Mouse (Mus musculus) stomach, postnatal 0 days (tissue): ENCODE results near the gene Clcn1. TPM values are rescaled to one million over a fixed set of nuclear protein-coding genes. Genes with fewer than 3 reads are reported as not detected.

Experiments used
- ATAC-seq: fragments of 200-750 bp; cut with Nextera tagmentation; 2 replicates; pipeline ENCODE4 v1.8.0; 2017; ENCODE audit not compliant: low FRiP score, low TSS enrichment
- DNase-seq: peaks from one replicate; pipeline ENCODE4 v3.0.0-alpha.2; 2016; ENCODE audit warnings: low spot score
- H3K27ac ChIP-seq: fragments of 300-500 bp; sonication (generic); replicated peaks from 2 replicates; pipeline ENCODE4 v1.5.1; 2014; ENCODE audit warnings: mild to moderate bottlenecking, control low read depth
- H3K27me3 ChIP-seq: fragments of 300-500 bp; sonication (generic); 2 replicates; pipeline ENCODE4 v1.6.1; 2014; ENCODE audit warnings: low read length; ENCODE audit not compliant: control insufficient read depth, insufficient read depth
- H3K36me3 ChIP-seq: fragments of 300-500 bp; sonication (generic); 2 replicates; pipeline ENCODE4 v1.6.1; 2014; ENCODE audit warnings: low read length, mixed read lengths; ENCODE audit not compliant: control insufficient read depth, insufficient read depth
- H3K4me1 ChIP-seq: fragments of 300-500 bp; sonication (generic); replicated peaks from 2 replicates; pipeline ENCODE4 v1.6.1; 2014; ENCODE audit warnings: antibody characterized with exemption; ENCODE audit not compliant: control insufficient read depth, insufficient read depth
- H3K4me2 ChIP-seq: fragments of 300-500 bp; sonication (generic); replicated peaks from 2 replicates; pipeline ENCODE4 v1.6.1; 2014; ENCODE audit warnings: low read depth, mild to moderate bottlenecking, control low read depth, moderate library complexity
- H3K4me3 ChIP-seq: fragments of 300-500 bp; sonication (generic); 2 replicates; pipeline ENCODE4 v1.5.1; 2014; ENCODE audit warnings: low read depth, low read length, control low read depth
- H3K9ac ChIP-seq: fragments of 300-500 bp; sonication (generic); 2 replicates; pipeline ENCODE4 v1.6.1; 2014; ENCODE audit warnings: mild to moderate bottlenecking, low read length, control low read depth, mixed read lengths
- H3K9me3 ChIP-seq: fragments of 300-500 bp; sonication (generic); 2 replicates; pipeline ENCODE4 v1.6.1; 2016; ENCODE audit warnings: low read length; ENCODE audit not compliant: control insufficient read depth
- CTCF ChIP-seq: IDR thresholded peaks from 2 replicates; pipeline ENCODE4 v1.5.1; 2016; ENCODE audit warnings: antibody characterized with exemption, low read depth, mild to moderate bottlenecking, moderate library complexity
- EP300 ChIP-seq: optimal IDR thresholded peaks from 2 replicates; pipeline ENCODE3; 2016; ENCODE audit warnings: antibody characterized with exemption
- WGBS: fragments of 180-500 bp; shearing (Covaris S2); extraction: QIAGEN DNeasy Blood & Tissue Kit; methylation state at CpG from one replicate; pipeline ENCODE4 v1.1.7; 2014; 5-methylcytosine and 5-hydroxymethylcytosine counted together
- polyA plus RNA-seq: library from polyadenylated mRNA; unstranded; fragments of >200 nt; fragmentation: Nextera tagmentation; extraction: Ambion mirVana; gene quantifications from 2 replicates; pipeline ENCODE4 v1.2.1, GENCODE M21; 2015

Gene Clcn1
- polyA plus RNA-seq, 1 experiment from 2014 or later: 0.06 TPM

DNA sequence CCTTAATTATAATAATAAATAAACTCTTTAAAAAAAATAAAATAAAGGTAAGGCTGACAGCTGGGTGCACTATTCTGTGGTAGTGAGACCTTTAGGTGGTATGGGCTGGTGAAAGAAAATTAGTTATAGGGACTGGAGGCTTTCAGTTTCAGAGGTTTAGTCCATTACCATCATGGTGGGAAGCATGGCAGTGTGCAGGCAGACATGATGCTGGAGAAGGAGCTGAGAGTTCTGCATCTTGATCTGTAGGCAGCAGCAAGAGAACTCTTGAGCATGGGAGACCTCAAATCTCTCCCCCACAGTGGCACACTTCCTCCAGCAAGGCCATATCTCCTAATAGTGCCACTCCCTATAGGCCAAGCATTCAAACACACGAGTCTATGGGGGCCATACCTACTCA lies 55.7 kb downstream of the Clcn1 start:
- no peak overlapping the region for H3K4me2 ChIP-seq
- no peak for ATAC-seq
- no peaks in the 10 kb centered on the region for H3K36me3 ChIP-seq
- no peak overlapping the region for H3K27ac ChIP-seq
- WGBS: 88% methylated on average over 1 of the region's 1 CpGs
- no peaks in the 10 kb centered on the region for H3K9me3 ChIP-seq
- TF ChIP-seq EP300: no peak
- TF ChIP-seq CTCF: no peak
- H3K4me1 ChIP-seq: no peaks in the 10 kb centered on the region
- H3K4me3 ChIP-seq: no peak overlapping the region
- DNase-seq: no peak
- no peak overlapping the region for H3K9ac ChIP-seq
- no peaks in the 10 kb centered on the region for H3K27me3 ChIP-seq

DNA sequence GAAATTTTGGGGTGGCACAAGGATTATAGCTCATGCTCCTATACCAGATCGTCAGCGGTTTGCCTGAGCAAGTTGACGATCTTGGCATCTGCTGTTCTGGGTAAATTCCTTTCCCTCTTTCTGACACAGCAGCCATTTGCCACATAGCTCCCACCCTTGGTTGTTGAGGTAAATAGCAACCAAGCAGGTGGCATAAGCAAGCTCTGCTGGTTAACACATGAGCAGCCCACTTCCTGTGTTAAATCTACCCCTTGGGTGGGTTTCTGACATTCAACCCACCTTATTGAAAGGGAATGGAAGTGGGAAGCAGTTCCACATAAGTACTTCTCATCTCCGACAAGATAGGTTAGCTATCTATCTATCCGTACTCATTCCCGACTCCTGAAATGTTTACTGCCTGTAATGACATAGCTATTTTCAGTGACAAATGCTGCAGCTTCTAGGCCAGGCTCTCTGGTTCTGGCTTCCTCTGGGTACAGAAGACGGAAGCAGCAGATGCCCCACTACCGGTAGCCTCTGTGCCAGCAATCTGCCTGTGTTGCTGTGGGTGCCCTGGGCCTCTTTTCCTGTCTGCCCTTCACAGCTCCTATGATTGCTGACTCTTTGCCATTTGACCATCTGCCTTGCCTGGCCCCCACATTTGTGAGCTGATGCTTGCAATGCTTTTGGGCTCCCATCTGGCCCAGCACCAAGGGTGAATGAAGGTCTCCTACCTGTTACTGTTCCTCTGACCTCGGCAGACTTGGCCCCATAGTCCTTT lies 57.1 kb downstream of the Clcn1 start:
- H3K9ac ChIP-seq: no peak overlapping the region
- H3K4me3 ChIP-seq: no peak overlapping the region
- no peaks in the 10 kb centered on the region for H3K9me3 ChIP-seq
- no peak overlapping the region for H3K27ac ChIP-seq
- TF ChIP-seq EP300 (no peak), CTCF (no peak)
- ATAC-seq (no peak), DNase-seq (no peak)
- no peaks in the 10 kb centered on the region for H3K36me3 ChIP-seq
- 79% methylated on average over 9 of the region's 9 CpGs for WGBS
- H3K27me3 ChIP-seq: no peaks in the 10 kb centered on the region
- no peaks in the 10 kb centered on the region; the same call in 1 of the 2 replicates for H3K4me1 ChIP-seq
- H3K4me2 ChIP-seq: no peak overlapping the region

DNA sequence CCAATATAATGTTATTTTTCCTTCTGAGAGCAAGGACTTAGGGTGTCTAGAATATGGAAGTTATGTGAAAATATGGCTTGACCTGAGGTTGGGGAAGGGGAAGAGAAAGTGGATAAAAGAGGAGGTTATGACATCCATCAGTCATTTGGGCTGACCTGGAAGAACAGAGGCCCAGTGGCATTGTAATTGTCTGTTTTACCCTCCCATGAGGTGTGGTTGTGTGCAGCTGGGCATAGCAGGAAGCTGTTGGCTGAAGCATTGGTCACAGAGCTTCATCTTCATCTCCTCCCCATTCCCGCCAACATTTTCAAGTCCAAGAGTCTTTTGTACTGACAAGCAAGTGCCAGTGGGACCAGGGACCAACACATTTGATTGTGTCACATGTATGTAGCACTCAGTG lies 57.8 kb downstream of the Clcn1 start:
- no peak overlapping the region for H3K9ac ChIP-seq
- DNase-seq: no peak
- H3K27ac ChIP-seq: no peak overlapping the region
- no peaks in the 10 kb centered on the region for H3K36me3 ChIP-seq
- no peak overlapping the region for H3K4me3 ChIP-seq
- WGBS: 84% methylated on average over 1 of the region's 1 CpGs
- TF ChIP-seq EP300: no peak
- TF ChIP-seq CTCF: no peak
- no peaks in the 10 kb centered on the region; the same call in 1 of the 2 replicates for H3K4me1 ChIP-seq
- no peak overlapping the region for H3K4me2 ChIP-seq
- no peak for ATAC-seq
- no peaks in the 10 kb centered on the region for H3K27me3 ChIP-seq
- no peaks in the 10 kb centered on the region for H3K9me3 ChIP-seq

DNA sequence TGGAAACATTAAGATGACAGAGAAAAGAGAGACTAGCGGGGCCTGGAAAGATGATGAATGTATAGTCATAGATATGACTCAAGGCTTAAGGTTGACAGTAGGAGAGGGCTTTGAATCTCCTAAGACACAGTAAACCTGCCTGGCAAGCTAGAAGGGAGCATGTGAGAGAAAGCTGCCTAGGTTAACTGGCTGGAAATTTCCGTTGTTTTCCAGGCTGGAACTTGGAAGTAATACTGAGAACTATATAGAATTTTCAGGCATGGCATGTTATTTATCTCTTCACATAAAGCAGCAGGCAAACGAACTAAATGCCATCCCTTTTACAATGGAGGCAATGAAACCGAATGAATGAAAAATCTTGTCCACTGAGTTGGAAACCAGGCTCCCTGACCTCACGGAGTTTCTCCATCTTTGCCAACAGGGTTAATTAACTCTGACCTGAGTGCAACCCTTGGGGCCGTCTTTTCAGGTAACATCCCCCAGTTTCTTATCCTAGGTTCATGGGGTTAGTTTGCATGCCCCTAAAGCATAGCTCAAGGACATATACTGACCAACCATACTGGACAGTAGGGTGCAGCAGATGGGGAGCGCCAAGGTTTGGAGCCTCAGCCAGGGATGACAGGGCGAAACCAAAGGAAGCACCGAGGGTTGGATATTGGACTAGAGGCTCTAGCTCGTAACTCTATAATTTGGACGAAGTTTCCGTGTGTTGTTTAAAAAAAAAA lies 62.0 kb downstream of the Clcn1 start:
- ATAC-seq (no peak), DNase-seq (no peak)
- Histone ChIP-seq H3K27me3 (no peaks in the 10 kb centered on the region), H3K9ac (no peak overlapping the region), H3K36me3 (0 out of 2 replicates have a peak, but pooled peaks cover 2% of the 10 kb centered on the region), H3K27ac (no peak overlapping the region), H3K4me1 (peaks cover 15% of the 10 kb centered on the region), H3K4me2 (peak overlapping the region; percentile 90), H3K4me3 (peak overlapping the region; percentile 88; the same call in 1 of the 2 replicates), H3K9me3 (no peaks in the 10 kb centered on the region)
- WGBS: 34% methylated on average over 12 of the region's 12 CpGs
- no peak for TF ChIP-seq CTCF
- no peak for TF ChIP-seq EP300

DNA sequence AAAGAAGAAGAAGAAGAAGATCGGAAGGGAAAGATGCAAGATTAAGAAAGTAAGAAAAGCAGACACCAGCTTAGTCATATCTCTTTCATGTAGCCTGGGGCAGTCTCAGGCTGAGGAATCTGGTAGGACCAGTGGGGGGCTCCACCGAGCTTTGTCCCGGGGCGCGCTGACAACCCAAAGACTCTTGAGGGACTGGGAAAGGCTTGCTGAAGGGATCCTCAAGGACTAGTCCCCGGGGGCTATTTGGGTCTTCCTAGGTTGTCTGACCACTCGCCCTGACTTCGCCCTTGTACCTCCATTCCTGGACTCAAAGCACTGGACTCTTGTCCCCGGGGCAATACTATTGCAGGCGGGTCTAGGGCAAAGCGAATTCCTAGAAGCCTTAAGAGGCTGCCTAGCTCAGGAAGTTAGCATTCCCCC lies 62.5 kb downstream of the Clcn1 start:
- Histone ChIP-seq H3K4me3 (peak overlapping the region; percentile 88), H3K4me1 (peaks cover 15% of the 10 kb centered on the region), H3K36me3 (0 out of 2 replicates have a peak, but pooled peaks cover 2% of the 10 kb centered on the region), H3K9ac (peak overlapping the region; percentile 93), H3K4me2 (peak overlapping the region; percentile 90), H3K27ac (peak overlapping the region; percentile 96), H3K27me3 (no peaks in the 10 kb centered on the region), H3K9me3 (no peaks in the 10 kb centered on the region)
- DNase-seq: peak; percentile 79
- peak; percentile 72 for TF ChIP-seq CTCF
- TF ChIP-seq EP300: no peak
- WGBS: 2% methylated on average over 11 of the region's 11 CpGs
- peak; percentile 28 for ATAC-seq
